Mouse (Mus musculus) midbrain, embryonic 12.5 days (tissue): ENCODE data around the gene Pcgf2. TPM values are rescaled to one million over a fixed set of nuclear protein-coding genes. Genes with fewer than 3 reads are reported as not detected.
A peak's percentile ranks its signal among the peaks of the same experiment; 100 is the strongest.
"Not testable (repeated sequence)": the region's sequence is repeated elsewhere in the genome, so short reads cannot be mapped to it uniquely, and the experiment has no call there.

ENCODE experiments used
- ATAC-seq: fragments of 200-750 bp; cut with Nextera tagmentation; 2 replicates; pipeline ENCODE4 v1.8.0; 2017; ENCODE audit warnings: low read depth, moderate TSS enrichment, moderate library complexity; ENCODE audit not compliant: low FRiP score
- H3K27ac ChIP-seq: fragments of 300-500 bp; sonication (generic); replicated peaks from 2 replicates; pipeline ENCODE4 v1.5.1; 2016; ENCODE audit warnings: mild to moderate bottlenecking
- H3K27me3 ChIP-seq: fragments of 300-500 bp; sonication (generic); 2 replicates; pipeline ENCODE4 v1.6.1; 2016; ENCODE audit warnings: mild to moderate bottlenecking
- H3K36me3 ChIP-seq: fragments of 300-500 bp; sonication (generic); 2 replicates; pipeline ENCODE4 v1.6.1; 2016
- H3K4me1 ChIP-seq: fragments of 300-500 bp; sonication (generic); 2 replicates; pipeline ENCODE4 v1.6.1; 2016
- H3K4me2 ChIP-seq: fragments of 300-500 bp; sonication (generic); replicated peaks from 2 replicates; pipeline ENCODE4 v1.6.1; 2016; ENCODE audit warnings: mild to moderate bottlenecking, moderate library complexity
- H3K4me3 ChIP-seq: fragments of 300-500 bp; sonication (generic); 2 replicates; pipeline ENCODE4 v1.5.1; 2016; ENCODE audit warnings: mild to moderate bottlenecking
- H3K9ac ChIP-seq: fragments of 300-500 bp; sonication (generic); replicated peaks from 2 replicates; pipeline ENCODE4 v1.6.1; 2016; ENCODE audit warnings: mild to moderate bottlenecking, moderate library complexity
- H3K9me3 ChIP-seq: fragments of 300-500 bp; sonication (generic); 2 replicates; pipeline ENCODE4 v1.6.1; 2016; ENCODE audit warnings: mild to moderate bottlenecking
- WGBS: fragments of 180-500 bp; shearing (Covaris S2); methylation state at CpG from one replicate; pipeline ENCODE4 v1.1.7; 2016; 5-methylcytosine and 5-hydroxymethylcytosine counted together
- polyA plus RNA-seq: library from polyadenylated mRNA; unstranded; fragments of >200 nt; fragmentation: Nextera tagmentation; extraction: Ambion mirVana; gene quantifications from 2 replicates; pipeline ENCODE4 v1.2.1, GENCODE M21; 2016

Gene Pcgf2
- polyA plus RNA-seq, 1 experiment from 2014 or later: 16.5 TPM

DNA sequence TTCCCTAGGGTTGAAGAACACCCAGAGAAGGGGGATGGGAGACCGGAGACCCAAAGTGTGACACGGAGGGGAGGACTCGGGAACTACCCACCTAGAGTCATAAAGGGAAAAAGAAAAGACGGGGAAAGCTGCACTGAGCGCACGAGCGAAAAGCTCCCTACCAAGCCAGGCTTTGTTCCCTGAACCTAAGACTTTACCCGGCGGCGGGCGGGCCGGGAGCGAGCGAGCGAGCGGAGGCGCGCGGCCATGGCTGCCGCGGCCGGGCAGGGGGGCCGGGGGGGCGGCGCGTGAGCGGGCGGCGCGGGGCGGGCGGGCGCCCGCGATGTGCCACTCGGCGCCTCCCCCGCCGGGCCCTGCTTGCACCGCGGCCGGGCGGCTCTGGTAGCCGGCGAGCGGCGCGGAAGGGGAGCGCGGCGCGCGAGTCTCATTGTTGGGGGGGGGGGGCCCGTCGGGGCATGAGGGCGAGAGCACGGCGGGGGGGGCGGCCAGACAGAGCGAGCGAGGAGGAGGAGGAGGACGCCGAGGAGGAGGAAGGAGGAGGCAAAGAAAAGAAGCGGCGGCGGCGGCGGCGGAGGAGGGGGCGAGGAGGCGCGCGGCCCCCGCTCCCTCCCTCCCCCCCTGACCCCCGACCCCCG lies 37.3 kb downstream of the Pcgf2 start, which contains the start of gene Mllt6:
Mllt6 (plus strand) TSS at position 522 of the 635 bp plus-strand sequence.
- Histone ChIP-seq H3K27me3 (peaks cover 32% of the 10 kb centered on the region), H3K36me3 (peaks cover 23% of the 10 kb centered on the region), H3K9ac (peak within 1 kb of the TSS; percentile 95), H3K4me1 (peaks cover 55% of the 10 kb centered on the region), H3K9me3 (peaks cover 5% of the 10 kb centered on the region; the same call in 1 of the 2 replicates), H3K27ac (peak within 1 kb of the TSS; percentile 92), H3K4me2 (peak within 1 kb of the TSS; percentile 83), H3K4me3 (peak within 1 kb of the TSS; percentile 97)
- ATAC-seq: peak; percentile 42
- 0% methylated on average over 46 of the region's 76 CpGs for WGBS

DNA sequence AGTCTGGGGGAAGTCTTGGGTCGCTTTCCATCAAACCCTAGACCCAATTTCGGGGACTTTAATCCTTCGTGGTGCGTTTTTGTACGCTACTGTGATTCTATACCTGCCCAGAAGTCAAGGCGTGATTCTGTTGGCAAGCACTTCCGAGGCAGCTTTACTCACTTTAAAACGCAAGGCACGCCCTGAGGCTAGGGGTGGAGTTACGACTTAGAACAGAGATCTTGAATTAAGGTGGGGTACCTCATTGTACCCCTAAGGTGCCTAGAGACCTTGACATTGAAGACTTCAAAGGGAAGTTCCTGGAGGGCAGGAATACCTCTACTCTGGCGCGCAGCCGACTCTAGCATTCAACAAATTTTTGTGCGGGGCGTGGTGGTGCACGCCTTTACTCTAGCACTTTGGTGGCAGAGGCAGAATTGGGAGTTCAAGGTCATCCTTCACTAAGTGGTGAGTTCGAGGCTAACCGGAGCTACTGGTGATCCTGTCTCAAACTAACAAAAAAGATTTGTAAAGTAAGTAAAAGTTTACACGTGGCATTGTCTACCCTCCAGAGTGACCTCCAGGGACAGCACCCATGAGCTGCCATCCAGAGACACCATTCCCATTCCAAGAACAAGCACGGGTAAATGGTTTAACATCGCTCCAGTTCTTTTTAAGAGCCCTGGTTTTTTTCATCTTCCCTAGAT lies 37.9 kb downstream of the Pcgf2 start:
- no peak for ATAC-seq
- H3K9me3 ChIP-seq: peaks cover 5% of the 10 kb centered on the region; the same call in 1 of the 2 replicates
- peak overlapping the region; percentile 97 for H3K4me3 ChIP-seq
- peak overlapping the region; percentile 95; the same call in 1 of the 2 replicates for H3K9ac ChIP-seq
- WGBS: 3% methylated on average over 21 of the region's 21 CpGs
- peaks cover 19% of the 10 kb centered on the region for H3K36me3 ChIP-seq
- H3K4me1 ChIP-seq: peaks cover 55% of the 10 kb centered on the region
- H3K27ac ChIP-seq: peak overlapping the region; percentile 92; the same call in 1 of the 2 replicates
- H3K27me3 ChIP-seq: peaks cover 32% of the 10 kb centered on the region
- H3K4me2 ChIP-seq: peak overlapping the region; percentile 83

DNA sequence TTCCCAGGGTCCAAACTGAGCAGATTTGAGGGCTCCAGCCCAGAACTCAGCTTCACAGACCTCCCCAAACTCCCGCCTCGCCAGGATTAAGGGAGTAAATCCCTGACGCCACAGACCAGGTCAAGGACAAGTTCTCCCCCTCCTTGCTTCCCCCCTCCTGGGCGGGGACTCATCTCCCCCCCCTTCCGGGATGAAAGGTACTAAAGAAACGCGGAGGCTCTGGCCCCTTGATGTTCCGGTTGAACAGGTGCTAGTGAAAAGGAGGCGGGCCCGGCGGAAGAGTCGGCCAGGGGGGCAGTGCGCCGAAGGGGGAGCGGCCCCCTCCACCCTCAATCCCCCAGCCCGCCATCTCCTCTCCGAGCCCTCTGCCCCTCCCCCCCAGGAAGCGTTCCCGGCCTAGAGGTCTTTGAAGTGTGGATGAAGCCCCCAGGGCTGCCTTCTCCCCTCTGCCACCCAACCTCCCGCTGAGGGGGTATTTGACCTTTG lies 38.6 kb downstream of the Pcgf2 start:
- H3K9me3 ChIP-seq: peaks cover 5% of the 10 kb centered on the region; the same call in 1 of the 2 replicates
- H3K4me2 ChIP-seq: peak overlapping the region; percentile 83
- no peak for ATAC-seq
- H3K4me1 ChIP-seq: peaks cover 55% of the 10 kb centered on the region
- peaks cover 13% of the 10 kb centered on the region for H3K36me3 ChIP-seq
- H3K9ac ChIP-seq: peak overlapping the region; percentile 37; the same call in 1 of the 2 replicates
- H3K4me3 ChIP-seq: peak overlapping the region; percentile 97
- WGBS: under 1% methylated on average over 15 of the region's 20 CpGs
- H3K27ac ChIP-seq: 0 out of 2 replicates have a peak overlapping the region, but pooled peaks have one; percentile 6
- H3K27me3 ChIP-seq: peaks cover 32% of the 10 kb centered on the region

DNA sequence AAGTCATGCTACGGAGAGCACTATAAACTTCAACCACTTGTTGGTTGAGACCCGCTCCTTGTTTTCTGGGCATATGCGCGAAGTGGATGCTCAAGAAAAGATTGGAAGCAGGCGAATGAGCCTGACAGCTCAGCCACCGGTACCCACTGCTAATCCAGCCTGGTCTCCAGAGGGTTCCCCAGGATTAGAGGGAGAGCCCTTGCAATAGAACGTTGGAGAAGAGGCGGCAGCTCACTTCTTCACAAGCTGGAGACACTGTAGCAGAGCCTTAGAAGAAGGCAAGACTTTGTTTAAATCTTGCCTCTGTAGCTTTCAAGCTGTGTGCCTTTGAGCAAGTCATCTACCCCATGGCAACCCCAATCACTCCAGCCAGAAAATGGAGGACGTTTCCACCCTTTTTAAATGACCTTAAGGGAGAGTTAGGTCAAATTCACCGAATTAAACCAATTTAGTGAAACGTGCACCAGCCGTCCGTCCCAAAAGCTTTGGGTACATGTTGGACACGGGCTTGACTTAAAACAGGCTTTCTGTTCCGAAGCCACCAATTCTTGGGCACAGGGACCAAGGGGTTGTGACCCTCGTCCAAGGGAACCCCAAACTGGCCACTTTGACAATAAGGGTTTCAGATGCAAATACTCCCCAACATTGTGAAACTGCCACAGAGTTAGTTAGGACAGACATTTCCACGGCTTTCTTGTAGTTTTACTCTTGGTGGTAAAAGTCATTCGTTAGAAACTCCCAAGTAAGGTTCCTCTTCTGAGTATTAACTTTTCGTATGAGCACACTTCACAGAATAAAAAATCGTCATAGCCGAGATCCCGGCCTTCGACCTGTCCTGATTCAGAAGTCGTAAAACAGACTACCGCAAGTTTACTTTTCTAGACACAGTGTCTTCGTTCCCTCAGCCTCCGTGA lies 39.3 kb downstream of the Pcgf2 start:
- peaks cover 8% of the 10 kb centered on the region for H3K36me3 ChIP-seq
- peak overlapping the region; percentile 83 for H3K4me2 ChIP-seq
- no peak for ATAC-seq
- peaks cover 32% of the 10 kb centered on the region for H3K27me3 ChIP-seq
- H3K9ac ChIP-seq: peak overlapping the region; percentile 80; the same call in 1 of the 2 replicates
- peak overlapping the region; percentile 97 for H3K4me3 ChIP-seq
- 2% methylated on average over 27 of the region's 27 CpGs for WGBS
- peaks cover 55% of the 10 kb centered on the region for H3K4me1 ChIP-seq
- peaks cover 5% of the 10 kb centered on the region; the same call in 1 of the 2 replicates for H3K9me3 ChIP-seq
- 0 out of 2 replicates have a peak overlapping the region, but pooled peaks have one; percentile 20 for H3K27ac ChIP-seq

DNA sequence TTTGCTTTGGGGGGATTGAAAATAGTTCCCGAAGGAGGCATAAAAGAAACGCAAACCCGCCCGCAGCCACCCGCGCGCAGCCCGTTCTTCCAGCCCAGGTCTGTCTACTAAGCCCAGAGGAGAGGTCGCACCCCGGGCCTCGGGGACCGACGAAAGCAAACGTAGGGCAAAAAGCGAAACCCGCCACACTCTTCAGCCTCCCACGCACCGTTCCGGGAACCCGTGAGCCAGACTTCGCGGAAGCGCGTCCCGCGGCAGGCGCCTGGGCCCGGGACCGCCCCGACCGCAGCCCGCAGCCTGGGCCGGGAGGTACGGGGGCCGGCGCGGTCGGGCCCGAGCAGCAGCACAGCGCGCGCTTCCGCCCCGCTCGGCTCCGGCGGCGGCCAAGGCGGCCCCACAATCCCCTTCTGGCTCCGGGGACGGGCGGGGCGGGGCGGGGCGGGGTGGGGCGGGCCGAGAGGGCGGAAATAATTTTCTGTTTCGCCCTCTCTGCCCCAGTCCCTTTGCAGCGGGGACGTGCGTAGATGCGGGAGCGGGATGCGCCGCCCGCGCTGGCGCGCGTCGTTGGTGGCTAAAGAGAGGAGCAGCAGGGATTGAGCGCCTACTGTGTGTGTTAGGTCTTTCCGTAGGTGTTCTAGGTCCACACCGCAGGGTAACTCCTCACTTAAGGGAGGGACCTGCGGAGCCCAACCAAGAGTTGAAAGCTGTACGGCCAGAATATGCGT lies 40.1 kb downstream of the Pcgf2 start:
- WGBS: 0% methylated on average over 63 of the region's 78 CpGs
- Histone ChIP-seq H3K36me3 (no peaks in the 10 kb centered on the region), H3K4me1 (peaks cover 51% of the 10 kb centered on the region), H3K9me3 (no peaks in the 10 kb centered on the region), H3K4me3 (peak overlapping the region; percentile 65), H3K27me3 (peaks cover 32% of the 10 kb centered on the region), H3K27ac (peak overlapping the region; percentile 70), H3K9ac (peak overlapping the region; percentile 80), H3K4me2 (peak overlapping the region; percentile 83)
- ATAC-seq: peak; percentile 82

DNA sequence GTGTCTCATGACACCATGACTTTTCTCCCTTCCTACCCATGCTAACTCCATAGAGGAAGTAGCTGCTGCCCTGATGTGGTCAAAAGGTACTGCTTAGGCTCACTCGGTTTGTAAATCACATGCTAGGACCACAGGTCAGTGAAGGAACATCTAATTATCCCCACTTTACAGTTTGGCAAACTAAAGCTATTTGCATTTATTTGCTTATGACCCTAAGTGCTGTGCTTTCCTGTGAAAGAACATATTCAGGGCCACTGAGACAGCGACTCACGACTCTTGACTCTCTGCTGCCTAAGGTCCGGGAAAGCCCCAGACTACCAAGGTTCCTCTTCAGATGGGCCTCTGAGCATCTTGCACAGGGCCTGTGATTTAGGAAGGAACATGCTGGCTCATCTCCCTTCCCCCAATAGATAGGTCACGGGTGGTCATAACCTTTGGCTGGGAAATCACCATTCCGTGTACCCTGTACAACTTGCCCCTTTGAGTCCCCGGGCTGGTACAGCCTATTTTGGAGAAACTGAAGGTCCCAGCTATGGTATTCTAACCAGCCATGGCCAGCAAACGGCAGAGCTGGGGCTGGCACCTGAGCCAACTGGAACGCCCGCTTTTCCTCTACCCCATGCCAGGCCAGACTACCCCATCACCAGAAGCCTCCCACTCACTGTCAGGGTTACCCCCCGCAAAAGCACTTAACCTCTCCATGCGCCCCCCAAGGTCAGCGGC lies 40.9 kb downstream of the Pcgf2 start:
- Histone ChIP-seq H3K27me3 (peaks cover 32% of the 10 kb centered on the region), H3K9me3 (no peaks in the 10 kb centered on the region), H3K9ac (peak overlapping the region; percentile 80), H3K4me1 (peaks cover 44% of the 10 kb centered on the region), H3K36me3 (no peaks in the 10 kb centered on the region), H3K4me3 (peak overlapping the region; percentile 65), H3K4me2 (peak overlapping the region; percentile 83), H3K27ac (peak overlapping the region; percentile 70)
- no peak for ATAC-seq
- 14% methylated on average over 13 of the region's 13 CpGs for WGBS

DNA sequence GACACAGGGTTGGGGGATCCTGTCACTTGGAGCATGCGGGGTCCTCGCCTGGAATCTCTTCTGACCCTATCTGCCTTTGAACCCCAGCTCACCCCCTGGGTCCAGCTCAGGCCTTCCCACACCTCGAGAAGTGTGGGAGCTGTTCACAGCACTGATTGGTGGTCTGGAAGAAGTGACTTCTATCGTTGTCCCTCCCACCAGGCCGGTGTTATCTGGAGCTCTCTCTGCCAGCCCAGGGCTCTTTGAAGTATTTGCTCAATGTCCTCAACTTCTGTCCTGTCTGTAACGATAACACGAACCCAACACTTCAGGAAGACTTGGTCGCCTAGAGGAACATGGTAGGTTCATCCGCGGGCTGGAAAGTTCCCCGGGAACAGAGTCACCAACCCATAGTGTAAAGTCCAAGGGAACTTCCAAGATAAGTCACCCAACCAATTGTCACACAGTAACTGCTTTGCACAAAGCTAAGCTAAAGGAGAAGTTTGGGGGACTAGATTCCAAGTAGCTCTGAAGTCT lies 41.5 kb downstream of the Pcgf2 start:
- Histone ChIP-seq H3K36me3 (no peaks in the 10 kb centered on the region), H3K4me3 (no peak overlapping the region), H3K4me1 (peaks cover 38% of the 10 kb centered on the region), H3K9me3 (no peaks in the 10 kb centered on the region), H3K27me3 (peaks cover 32% of the 10 kb centered on the region), H3K9ac (no peak overlapping the region), H3K27ac (no peak overlapping the region), H3K4me2 (peak overlapping the region; percentile 83)
- WGBS: 71% methylated on average over 11 of the region's 11 CpGs
- ATAC-seq: no peak

DNA sequence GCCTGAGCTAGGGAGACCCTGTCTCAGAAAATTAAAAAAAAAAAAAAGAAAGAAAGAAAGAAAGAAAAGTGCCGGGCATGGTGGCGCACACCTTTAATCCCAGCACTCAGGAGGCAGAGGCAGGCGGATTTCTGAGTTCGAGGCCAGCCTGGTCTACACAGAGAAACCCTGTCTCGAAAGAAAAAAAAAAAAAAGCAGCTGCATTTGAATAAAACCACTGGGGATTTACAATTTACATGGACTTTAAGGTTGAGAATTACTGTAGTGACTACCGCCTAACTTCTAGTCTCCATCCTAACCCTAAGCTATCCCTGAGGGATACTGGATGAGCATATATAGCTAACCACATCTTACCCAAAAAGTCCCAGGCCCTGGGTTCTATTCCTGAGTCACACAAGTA lies 42.3 kb downstream of the Pcgf2 start:
- H3K4me2 ChIP-seq, H3K4me3 ChIP-seq, H3K9ac ChIP-seq, H3K27ac ChIP-seq, H3K9me3 ChIP-seq, H3K36me3 ChIP-seq, ATAC-seq: not testable (repeated sequence)
- 90% methylated on average over 6 of the region's 6 CpGs for WGBS
- Histone ChIP-seq H3K4me1 (peaks cover 38% of the 10 kb centered on the region), H3K27me3 (peaks cover 32% of the 10 kb centered on the region)

DNA sequence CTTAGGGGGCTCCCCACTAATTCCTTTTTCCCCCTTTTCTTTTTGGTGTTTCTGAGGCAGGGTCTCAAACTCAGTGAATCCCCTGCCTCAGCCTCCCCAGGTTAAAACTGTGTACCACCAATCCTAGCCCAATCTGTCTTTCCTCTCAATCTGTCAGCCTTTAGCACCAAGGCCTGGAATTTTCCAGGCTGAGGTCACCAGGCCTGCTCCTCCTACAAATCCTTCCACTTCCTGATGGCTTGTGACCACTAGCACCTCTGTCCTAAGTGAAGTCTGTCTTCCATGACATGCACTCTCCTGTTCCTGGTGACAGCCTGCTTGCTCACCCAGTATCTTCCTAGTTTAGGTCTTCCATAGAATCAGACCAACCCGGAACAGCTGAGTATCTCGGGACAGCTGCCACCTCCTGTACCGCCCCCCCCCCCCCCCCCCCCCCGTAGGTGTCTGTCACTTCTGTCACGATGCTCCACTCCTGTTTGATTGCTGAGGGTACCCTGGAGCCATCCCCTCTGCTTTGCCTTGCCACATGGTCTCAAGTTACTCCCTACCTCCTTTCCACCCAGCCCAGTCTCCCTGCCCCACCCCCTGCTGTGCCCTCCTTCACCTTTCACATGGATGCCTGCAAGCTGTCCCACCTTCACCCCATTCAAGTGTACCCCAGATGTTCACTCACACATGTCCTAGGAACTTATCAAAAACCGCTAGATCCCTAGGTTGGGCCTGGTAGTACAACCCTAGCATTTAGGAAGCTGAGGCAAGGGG lies 42.9 kb downstream of the Pcgf2 start:
- ATAC-seq: no peak
- peaks cover 29% of the 10 kb centered on the region for H3K27me3 ChIP-seq
- H3K27ac ChIP-seq: no peak overlapping the region
- H3K4me3 ChIP-seq: no peak overlapping the region
- WGBS: 54% methylated on average over 5 of the region's 6 CpGs
- no peaks in the 10 kb centered on the region for H3K36me3 ChIP-seq
- H3K4me1 ChIP-seq: peaks cover 33% of the 10 kb centered on the region
- no peak overlapping the region for H3K9ac ChIP-seq
- no peaks in the 10 kb centered on the region for H3K9me3 ChIP-seq
- no peak overlapping the region for H3K4me2 ChIP-seq
